Mouse (Mus musculus) right cerebral cortex, adult 2 months (tissue): ENCODE results near the gene Zfp639.
A peak's percentile ranks its signal among the peaks of the same experiment; 100 is the strongest.

Experiments used
- DNase-seq, 2 experiments: peaks; one replicate each; pipeline ENCODE4 v3.0.0; 2021 to 2022; ENCODE audit warnings: low spot score in 2 of 2

Gene Zfp639

DNA sequence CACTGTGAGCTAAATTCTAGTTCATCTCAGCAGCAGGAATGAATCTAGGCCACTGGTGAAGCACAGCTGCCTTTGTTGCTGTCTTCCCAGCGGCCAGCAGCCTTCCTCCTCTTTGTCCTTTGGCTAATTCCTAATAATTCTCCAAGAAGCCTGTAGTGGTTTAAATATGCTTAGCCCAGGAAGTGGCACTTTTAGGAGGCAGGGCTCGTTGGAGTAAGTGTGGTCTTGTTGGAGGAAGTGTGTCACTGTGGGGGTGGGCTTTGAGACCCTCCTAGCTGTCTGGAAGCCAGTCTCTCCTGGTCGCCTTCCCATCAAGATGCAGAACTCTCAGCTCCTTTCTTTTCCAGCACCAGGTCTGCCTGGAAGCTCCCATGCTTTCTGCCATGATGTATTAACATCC, 4.2 kb upstream of the Zfp639 start:
- no peak for DNase-seq

DNA sequence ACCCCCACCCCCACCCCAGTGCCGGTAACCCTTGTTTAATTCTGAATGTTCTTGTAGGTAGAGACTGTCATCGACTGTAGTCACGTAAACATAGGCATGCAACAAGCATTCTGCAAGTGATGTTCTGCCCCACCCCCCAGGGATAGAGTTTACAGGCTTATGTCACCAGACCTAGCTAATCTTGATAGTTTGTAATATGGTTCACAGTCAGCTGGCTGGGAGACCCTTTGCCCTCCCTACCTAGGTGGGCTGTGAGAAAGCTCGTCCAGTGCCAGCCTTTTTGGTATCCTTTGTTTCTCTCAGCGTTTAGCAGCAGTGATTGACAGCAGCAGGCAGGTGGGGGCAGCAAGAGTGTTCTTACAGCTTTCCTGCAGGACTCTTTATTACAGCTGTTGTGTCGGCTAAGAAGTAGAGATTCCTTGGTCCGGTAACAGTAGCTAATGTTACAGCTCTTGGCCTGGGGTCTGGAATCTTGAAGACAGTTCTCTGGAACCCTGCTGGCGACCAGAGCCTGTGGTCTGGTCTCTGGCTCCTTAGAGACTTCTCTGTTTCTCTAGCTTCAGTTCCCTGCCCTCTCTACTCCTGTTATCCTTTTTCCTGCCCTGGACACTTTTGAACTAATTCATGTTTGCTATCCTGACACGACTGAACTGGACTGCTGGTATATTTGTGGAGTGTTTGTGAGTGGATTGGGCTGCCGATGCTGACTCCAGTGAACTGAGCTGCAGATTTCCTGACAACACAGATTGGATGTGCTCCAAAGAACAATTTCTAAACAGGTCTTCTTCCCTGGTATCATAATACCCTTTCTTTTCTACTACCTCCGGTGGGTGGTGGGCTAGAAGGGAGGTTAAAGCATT, 3.5 kb upstream of the Zfp639 start:
- no peak for DNase-seq

DNA sequence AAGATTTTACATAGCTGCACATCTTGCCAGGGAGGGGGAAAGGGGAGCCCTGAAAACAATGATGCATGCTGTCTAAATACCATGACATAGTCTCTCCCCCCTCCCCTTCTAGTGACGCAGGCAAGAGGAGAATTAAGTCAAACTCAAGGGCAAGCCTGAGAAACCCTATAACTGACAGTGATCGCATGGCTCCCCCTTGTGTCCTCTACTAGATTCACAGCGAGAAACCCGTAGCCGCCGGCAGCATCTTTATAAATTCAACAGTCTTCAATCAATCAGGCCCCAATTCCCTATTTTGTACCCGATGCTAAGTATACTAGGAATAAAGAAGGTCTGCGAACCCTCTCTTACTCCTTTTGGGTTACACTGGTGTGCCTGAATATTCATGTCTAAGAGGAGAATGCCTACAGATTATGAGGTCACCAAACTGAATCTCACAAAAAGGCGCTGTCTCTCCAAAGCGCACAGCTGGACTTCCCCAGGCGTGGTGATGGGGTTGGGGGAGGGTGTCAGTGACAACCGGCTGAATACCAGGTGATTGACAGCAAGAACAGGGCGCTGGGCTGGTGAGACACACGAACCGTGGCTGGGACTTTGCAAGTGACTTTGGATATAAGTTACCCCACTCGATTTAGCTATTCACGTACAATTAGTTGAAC, 1.3 kb upstream of the Zfp639 start:
- peak; percentile 75 to 82 for DNase-seq

DNA sequence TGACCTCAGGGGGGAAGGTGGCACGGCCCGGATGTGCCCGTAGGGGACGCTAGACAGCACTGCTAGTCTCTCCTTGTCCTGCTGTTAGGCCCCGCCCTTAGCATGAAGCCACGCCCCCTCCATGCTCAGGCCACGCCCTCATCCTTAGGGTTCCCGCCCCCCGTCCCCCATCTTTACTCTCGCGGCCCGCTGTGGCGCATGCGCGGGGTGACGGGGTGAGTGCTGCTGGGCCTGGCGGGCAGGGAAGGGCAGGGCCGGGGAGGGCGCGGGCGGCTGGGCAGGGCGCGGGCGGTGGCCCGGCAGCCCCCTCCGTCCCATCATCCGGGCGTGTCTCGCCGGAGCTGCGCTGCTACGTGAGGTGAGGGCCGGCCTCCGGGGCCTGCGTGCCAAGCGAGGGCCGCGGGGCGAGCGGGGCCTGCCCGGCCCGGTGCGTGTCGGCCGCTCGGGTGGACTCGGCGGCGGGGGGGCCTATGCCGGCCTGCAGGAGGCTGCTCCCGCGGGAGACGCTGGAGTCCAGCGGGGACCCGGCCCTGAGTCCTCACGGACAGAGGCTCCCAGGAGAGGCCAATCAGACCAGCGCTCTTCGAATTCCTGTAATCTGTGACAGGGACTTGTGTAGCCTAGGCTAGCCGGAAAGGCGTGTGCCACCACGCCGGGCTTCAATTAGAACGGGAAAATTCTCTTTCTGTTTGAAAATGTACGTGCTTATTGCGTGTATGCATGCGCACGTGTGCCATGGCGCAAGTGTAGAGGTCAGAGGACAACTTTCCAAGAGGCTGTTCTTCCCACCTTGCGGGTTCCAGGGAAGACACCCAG, 524 bp downstream of the Zfp639 start:
- peak; percentile 91 to 93 for DNase-seq

DNA sequence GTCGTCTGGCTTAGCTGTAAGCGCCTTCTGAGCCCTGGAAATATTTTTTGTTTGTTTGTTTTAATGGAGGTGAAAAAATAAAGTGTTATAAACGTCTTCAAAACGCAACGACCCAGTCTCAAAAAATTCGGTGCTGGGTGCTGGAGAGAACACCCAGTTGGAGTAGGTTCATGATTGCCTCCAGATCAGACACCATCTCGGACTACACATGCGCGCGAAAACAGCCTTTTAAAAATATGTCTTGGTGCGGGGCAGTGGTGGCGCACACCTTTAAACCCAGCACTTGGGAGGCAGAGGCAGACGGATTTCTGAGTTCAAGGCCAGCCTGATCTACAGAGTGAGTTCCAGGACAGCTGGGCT, 1.1 kb downstream of the Zfp639 start:
- peak; percentile 19 to 43 for DNase-seq

DNA sequence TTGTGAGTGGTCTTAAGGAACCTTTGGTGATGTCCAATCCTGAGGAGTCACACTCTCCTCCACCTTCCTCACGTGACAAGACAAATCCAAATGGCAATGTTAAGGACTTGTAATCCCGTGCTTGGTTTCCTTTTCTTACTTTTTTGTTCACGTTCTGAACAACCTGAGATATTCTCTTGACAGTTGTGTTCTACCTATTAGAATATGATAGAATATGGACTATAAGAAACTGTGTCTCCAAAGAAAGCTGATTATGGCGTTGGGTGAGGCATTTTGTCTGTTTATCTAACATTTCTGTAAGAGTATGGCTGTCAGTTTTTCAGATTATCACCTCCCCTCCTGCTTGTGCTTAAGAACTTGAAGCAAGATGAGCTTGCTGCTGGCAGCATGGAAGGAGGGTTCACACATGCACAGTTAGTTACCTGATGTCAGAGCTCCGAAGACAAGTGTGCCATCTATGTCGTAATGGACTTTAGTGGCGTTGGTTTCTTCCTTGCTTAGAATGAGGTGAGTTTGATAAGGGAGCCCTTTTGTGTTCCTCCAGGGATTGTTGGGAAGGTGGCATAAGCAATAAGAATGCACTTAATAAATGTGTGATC, 2.7 kb downstream of the Zfp639 start:
- DNase-seq: no peak

DNA sequence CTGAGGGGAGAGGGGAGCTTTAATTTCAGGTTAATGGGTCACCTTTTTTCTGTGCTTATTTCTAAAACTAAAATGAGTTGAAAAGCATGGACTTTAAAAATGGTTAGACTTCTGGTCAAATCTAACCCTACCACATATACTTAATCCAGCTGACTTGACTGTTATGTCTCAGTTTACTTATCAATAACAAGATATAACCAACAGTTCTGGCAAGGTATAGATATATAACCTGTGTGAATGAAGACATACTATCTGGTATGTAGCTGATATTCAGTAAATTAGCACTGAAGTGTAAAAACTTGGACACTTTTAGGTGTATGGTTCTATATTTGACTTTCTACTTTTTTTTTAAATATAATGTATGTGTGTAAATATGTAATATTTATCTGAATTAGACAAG, 3.5 kb downstream of the Zfp639 start:
- no peak for DNase-seq

DNA sequence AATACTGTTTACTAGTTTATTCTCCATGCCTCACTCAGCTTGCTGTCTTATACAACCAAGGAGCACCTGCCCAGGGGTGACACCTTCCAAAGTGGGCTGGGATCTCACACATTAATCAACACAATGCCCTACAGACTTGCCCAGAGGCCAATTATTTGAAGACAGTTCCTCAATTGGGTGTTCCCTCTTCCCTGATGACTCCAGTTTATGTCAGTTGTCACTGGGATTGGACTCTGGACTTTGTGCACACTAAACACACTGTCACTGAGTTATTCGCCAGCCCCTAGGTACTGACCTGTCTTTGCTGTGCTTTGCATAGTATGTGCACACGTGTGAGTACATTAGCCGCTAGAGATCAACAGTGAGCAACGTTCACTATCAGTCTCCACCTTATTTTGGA, 17.1 kb downstream of the Zfp639 start:
- DNase-seq: no peak

DNA sequence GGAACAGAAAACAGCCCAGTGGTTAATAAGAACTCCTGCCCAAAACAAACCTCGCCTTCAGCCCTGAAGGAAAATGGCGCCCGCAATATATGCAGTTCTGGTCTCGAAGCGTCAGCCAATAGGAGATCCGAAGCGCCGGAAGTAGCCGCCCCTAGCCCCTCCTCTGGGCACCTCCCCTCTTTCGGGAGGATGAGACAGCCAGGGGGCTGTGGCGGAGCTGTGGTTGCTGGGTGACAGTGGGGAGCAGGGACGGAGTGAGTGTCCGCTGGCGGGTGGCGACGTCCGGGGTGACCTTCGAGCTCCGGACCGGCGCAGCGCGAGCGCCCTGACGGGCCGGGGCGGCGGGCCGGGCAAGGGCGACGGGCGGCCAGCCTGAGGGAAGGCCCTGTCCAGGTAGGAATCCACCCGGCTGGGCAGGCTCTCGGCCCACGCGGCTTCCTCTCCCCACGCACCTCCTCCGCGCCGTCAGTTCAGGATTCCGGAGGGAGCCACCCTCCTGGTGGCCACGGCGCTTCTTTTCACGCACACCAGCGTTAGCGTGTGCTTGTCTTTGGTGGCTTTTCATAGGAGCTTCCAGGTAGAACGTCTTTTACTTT, 19.3 kb downstream of the Zfp639 start, which contains the start of gene Mfn1:
TSS of gene Mfn1 (plus strand) at position 163 of the 596 bp plus-strand sequence.
- peak; percentile 90 to 93 for DNase-seq

DNA sequence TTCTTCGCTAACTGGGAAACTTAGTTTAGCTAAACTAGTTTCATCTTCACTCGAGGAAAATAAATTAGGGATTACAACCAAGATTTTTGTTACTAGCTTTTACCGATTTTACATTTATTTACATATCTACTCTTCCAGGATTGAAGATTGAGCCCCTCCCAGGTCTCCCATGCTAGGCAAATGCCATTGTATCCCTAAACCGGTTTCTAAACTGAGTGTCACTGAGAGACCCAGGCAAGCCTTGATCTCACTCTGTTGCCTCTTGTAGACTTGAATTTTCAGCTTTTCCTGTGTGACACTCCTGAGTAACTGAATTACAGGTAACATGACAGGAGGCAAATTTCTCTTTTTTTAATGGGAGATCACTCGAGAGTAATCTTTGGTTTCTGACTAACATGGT, 20.0 kb downstream of the Zfp639 start:
- DNase-seq: no peak

DNA sequence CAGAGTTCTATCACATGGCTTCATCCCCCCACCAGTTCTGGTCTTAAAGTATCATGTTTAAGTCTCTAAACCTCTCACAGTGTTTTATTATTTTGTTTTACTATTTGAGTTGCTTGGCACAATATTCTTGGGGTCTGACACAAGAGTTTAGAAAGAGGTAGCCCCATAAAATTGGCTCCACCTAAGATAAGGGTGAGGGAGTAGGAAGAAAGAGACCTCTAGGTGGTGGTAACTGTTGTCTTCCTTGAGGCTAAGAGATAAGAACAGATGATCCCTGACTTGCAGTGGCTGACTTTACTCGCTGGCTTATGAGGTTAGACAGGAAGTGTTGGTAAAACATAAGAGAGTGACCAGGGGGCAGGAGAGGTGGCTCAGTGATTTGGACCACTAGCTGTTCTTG, 25.6 kb downstream of the Zfp639 start:
- no peak for DNase-seq

DNA sequence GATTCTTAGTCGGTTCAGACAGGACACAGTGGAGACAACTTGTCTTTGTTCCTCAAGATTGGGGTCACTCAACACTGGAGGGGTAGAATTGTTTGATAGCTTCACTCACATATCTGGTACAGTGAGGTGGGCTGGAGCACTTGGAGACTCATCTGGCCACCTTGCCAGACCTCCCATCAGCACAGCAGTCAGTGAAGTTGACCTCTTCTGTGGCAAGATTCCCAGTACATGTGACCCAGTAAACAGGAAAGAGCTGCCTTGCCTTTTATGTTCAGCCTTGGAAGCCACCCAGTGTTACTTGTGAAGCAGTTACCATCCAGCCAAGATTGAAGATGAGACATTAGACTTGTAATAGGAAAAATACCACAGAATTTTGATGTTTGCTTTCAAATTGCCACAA, 27.5 kb downstream of the Zfp639 start:
- peak; percentile 29 to 52 for DNase-seq

DNA sequence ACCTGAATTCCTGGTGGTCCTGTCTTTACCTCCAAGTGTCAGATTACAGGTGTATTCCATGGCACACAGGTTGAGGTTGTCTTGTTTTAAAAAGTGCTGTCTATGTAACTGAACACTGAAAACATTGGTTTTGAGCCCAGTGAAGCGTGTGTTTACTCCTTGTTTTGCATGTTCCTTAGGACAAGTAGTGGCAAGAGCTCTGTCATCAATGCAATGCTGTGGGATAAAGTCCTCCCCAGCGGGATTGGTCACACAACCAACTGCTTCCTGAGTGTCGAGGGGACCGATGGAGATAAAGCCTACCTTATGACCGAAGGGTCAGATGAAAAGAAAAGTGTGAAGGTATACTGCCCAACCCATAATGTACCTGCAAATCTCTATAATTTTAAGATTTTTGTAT, 28.0 kb downstream of the Zfp639 start:
- no peak for DNase-seq

DNA sequence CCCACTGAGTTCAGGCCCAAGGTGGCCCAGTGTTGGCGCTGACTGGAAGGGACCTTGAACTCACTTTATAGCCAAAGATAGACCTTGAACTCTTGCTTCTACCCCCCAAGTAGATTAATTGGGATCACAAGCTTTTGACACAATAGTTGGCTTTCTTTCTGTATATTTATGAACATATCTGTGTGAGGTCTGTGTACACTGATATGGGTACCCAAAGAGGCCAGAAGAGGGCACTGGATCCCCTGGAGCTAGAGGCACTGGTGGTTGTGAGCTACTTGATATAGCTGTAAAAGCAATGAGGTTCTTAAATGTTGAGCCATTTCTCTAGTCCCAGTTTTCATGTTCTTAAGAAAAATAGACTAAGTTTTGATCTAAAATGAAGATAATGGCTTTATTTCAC, 43.0 kb downstream of the Zfp639 start:
- DNase-seq: no peak

DNA sequence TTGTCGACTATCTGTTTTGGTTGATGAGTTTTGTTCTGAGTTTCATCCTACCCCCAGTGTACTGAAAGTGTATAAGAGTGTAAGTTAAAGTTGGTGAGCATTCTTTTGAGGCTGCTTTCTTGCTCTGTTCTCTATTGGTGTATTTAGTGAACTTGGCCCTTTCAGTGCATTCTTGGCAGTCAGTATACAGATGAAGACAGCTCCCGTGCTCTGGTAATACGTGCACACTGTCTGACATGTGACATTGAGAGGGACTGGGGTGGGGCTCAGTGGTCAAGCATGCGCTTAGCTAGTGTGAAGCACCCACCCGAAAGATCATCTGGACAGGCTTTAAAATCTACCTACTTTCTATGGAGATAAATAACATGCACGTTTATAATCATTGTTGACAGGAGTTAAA, 53.3 kb downstream of the Zfp639 start:
- no peak for DNase-seq
